Mouse (Mus musculus) spleen, adult 2 months (tissue): ENCODE measurements around the gene Apba3.

Experiments
- CTCF ChIP-seq: fragments of 200-500 bp; IDR thresholded peaks from 2 replicates; pipeline ENCODE4 v1.5.1; 2011; ENCODE audit warnings: mild to moderate bottlenecking, inconsistent platforms; ENCODE audit not compliant: insufficient read depth, insufficient read length, insufficient replicate concordance; ENCODE audit errors: extremely low read depth
- POLR2A ChIP-seq: fragments of 200-500 bp; IDR thresholded peaks from 2 replicates; pipeline ENCODE4 v1.6.1; 2011; ENCODE audit warnings: low read depth, low read length, inconsistent platforms

GRCm38 (mm10) chr10:81295185-81295584, 28.4 kb downstream of the Apba3 start:
- TF ChIP-seq CTCF (no peak), POLR2A (no peak)
